Mouse (Mus musculus): ENCODE data around the gene Trf. TPM values are rescaled to one million over a fixed set of nuclear protein-coding genes. Genes with fewer than 3 reads are reported as not detected.

The Trf gene
- polyA plus RNA-seq, 1 experiment from 2014 or later, result 188 TPM

GRCm38 (mm10) chr9:103212654-103213420 is 17.4 kb downstream of the Trf start:
- Histone ChIP-seq H3K4me1 (replicated peaks) (no peaks in the 10 kb centered on the region), H3K27ac (no peak overlapping the region), H3K4me3 (replicated peaks) (no peak overlapping the region), H3K27me3 (replicated peaks) (no peaks in the 10 kb centered on the region), H3K9ac (no peak overlapping the region), H3K36me3 (0 out of 2 replicates have a peak, but pooled peaks cover 2% of the 10 kb centered on the region), H3K4me2 (replicated peaks) (peak overlapping the region; percentile 17; the same call in 1 of the 2 replicates), H3K9me3 (no peaks in the 10 kb centered on the region)
- no peak for ATAC-seq
- WGBS, result 77% methylated on average over 28 of the region's 28 CpGs

GRCm38 (mm10) chr9:103208802-103209423 is 21.3 kb downstream of the Trf start:
- Histone ChIP-seq H3K4me1 (replicated peaks) (no peaks in the 10 kb centered on the region), H3K9ac (no peak overlapping the region), H3K27me3 (replicated peaks) (no peaks in the 10 kb centered on the region), H3K4me2 (replicated peaks) (no peak overlapping the region), H3K36me3 (no peaks in the 10 kb centered on the region), H3K9me3 (no peaks in the 10 kb centered on the region), H3K4me3 (replicated peaks) (no peak overlapping the region), H3K27ac (no peak overlapping the region)
- WGBS, result 62% methylated on average over 6 of the region's 6 CpGs
- ATAC-seq, result no peak

GRCm38 (mm10) chr9:103207846-103208245 is 22.4 kb downstream of the Trf start:
- Histone ChIP-seq H3K9me3 (no peaks in the 10 kb centered on the region), H3K4me3 (replicated peaks) (no peak overlapping the region; the same call in 1 of the 2 replicates), H3K36me3 (no peaks in the 10 kb centered on the region), H3K9ac (no peak overlapping the region), H3K4me2 (replicated peaks) (peak overlapping the region; percentile 59), H3K27me3 (replicated peaks) (no peaks in the 10 kb centered on the region), H3K27ac (no peak overlapping the region), H3K4me1 (replicated peaks) (no peaks in the 10 kb centered on the region)
- 11% methylated on average over 16 of the region's 16 CpGs for WGBS
- ATAC-seq, result peak; percentile 89

- WGBS, result 86% methylated on average over 5 of the region's 5 CpGs
- Histone ChIP-seq H3K4me2 (replicated peaks) (no peak overlapping the region), H3K36me3 (no peaks in the 10 kb centered on the region), H3K9me3 (no peaks in the 10 kb centered on the region), H3K27ac (no peak overlapping the region), H3K4me3 (replicated peaks) (no peak overlapping the region), H3K27me3 (replicated peaks) (no peaks in the 10 kb centered on the region), H3K9ac (no peak overlapping the region), H3K4me1 (replicated peaks) (peaks cover 3% of the 10 kb centered on the region; the same call in 1 of the 2 replicates)
- no peak for ATAC-seq
Observed at GRCm38 (mm10) chr9:103205786-103206185, 24.5 kb downstream of the Trf start.

GRCm38 (mm10) chr9:103201561-103202260 is 28.5 kb downstream of the Trf start, which contains the start of gene Srprb:
TSS of gene Srprb (minus strand) at chr9:103202137.
- Histone ChIP-seq H3K9me3 (no peaks in the 10 kb centered on the region), H3K27me3 (replicated peaks) (no peaks in the 10 kb centered on the region), H3K27ac (peak within 1 kb of the TSS; percentile 73), H3K4me2 (replicated peaks) (peak within 1 kb of the TSS; percentile 49), H3K4me1 (replicated peaks) (peaks cover 6% of the 10 kb centered on the region; the same call in 1 of the 2 replicates), H3K4me3 (replicated peaks) (peak within 1 kb of the TSS; percentile 82), H3K9ac (peak within 1 kb of the TSS; percentile 88), H3K36me3 (peaks cover 6% of the 10 kb centered on the region; the same call in 1 of the 2 replicates)
- under 1% methylated on average over 45 of the region's 45 CpGs for WGBS
- peak; percentile 99 for ATAC-seq

GRCm38 (mm10) chr9:103188416-103188815 is 41.8 kb downstream of the Trf start:
- H3K4me1 ChIP-seq (replicated peaks), result no peaks in the 10 kb centered on the region
- ATAC-seq, result no peak
- H3K36me3 ChIP-seq, result peaks cover 32% of the 10 kb centered on the region
- no peaks in the 10 kb centered on the region for H3K9me3 ChIP-seq
- H3K9ac ChIP-seq, result no peak overlapping the region
- no peaks in the 10 kb centered on the region for H3K27me3 ChIP-seq (replicated peaks)
- H3K4me3 ChIP-seq (replicated peaks), result no peak overlapping the region
- H3K27ac ChIP-seq, result no peak overlapping the region
- 93% methylated on average over 4 of the region's 4 CpGs for WGBS
- no peak overlapping the region for H3K4me2 ChIP-seq (replicated peaks)

- Histone ChIP-seq H3K36me3 (peaks cover 21% of the 10 kb centered on the region), H3K4me3 (replicated peaks) (no peak overlapping the region), H3K9me3 (no peaks in the 10 kb centered on the region), H3K27ac (no peak overlapping the region), H3K4me2 (replicated peaks) (no peak overlapping the region), H3K4me1 (replicated peaks) (no peaks in the 10 kb centered on the region), H3K9ac (no peak overlapping the region), H3K27me3 (replicated peaks) (no peaks in the 10 kb centered on the region)
- ATAC-seq, result no peak
- WGBS, result 63% methylated on average over 9 of the region's 9 CpGs
Observed at GRCm38 (mm10) chr9:103186747-103187146, 43.5 kb downstream of the Trf start.

GRCm38 (mm10) chr9:103185946-103186345 is 44.3 kb downstream of the Trf start:
- WGBS, result 88% methylated on average over 8 of the region's 8 CpGs
- no peak overlapping the region for H3K4me2 ChIP-seq (replicated peaks)
- H3K36me3 ChIP-seq, result peaks cover 21% of the 10 kb centered on the region
- H3K9ac ChIP-seq, result no peak overlapping the region
- no peak overlapping the region for H3K27ac ChIP-seq
- peaks cover 2% of the 10 kb centered on the region; the same call in 1 of the 2 replicates for H3K4me1 ChIP-seq (replicated peaks)
- H3K4me3 ChIP-seq (replicated peaks), result no peak overlapping the region
- ATAC-seq, result no peak
- H3K27me3 ChIP-seq (replicated peaks), result no peaks in the 10 kb centered on the region
- H3K9me3 ChIP-seq, result no peaks in the 10 kb centered on the region

GRCm38 (mm10) chr9:103184855-103185254 is 45.4 kb downstream of the Trf start:
- no peak for ATAC-seq
- WGBS, result 60% methylated on average over 4 of the region's 4 CpGs
- H3K4me2 ChIP-seq (replicated peaks), result no peak overlapping the region

GRCm38 (mm10) chr9:103181886-103182285 is 48.4 kb downstream of the Trf start:
- Histone ChIP-seq H3K4me1 (replicated peaks) (peaks cover 12% of the 10 kb centered on the region), H3K4me3 (replicated peaks) (no peak overlapping the region), H3K27me3 (replicated peaks) (no peaks in the 10 kb centered on the region), H3K9me3 (no peaks in the 10 kb centered on the region), H3K27ac (no peak overlapping the region), H3K9ac (no peak overlapping the region), H3K4me2 (replicated peaks) (no peak overlapping the region), H3K36me3 (no peaks in the 10 kb centered on the region)
- WGBS, result 87% methylated on average over 8 of the region's 8 CpGs
- no peak for ATAC-seq

More at GRCm38 (mm10) chr9:103184855-103185254, 45.4 kb downstream of the Trf start:
- Histone ChIP-seq H3K27me3 (replicated peaks) (no peaks in the 10 kb centered on the region), H3K36me3 (peaks cover 14% of the 10 kb centered on the region; the same call in 1 of the 2 replicates), H3K9ac (no peak overlapping the region), H3K27ac (no peak overlapping the region), H3K4me1 (replicated peaks) (peaks cover 12% of the 10 kb centered on the region), H3K9me3 (no peaks in the 10 kb centered on the region), H3K4me3 (replicated peaks) (no peak overlapping the region)

- Histone ChIP-seq H3K9ac (peak overlapping the region; percentile 57), H3K27ac (peak overlapping the region; percentile 76)
Observed at GRCm38 (mm10) chr9:103180807-103181565, 49.3 kb downstream of the Trf start.

More at GRCm38 (mm10) chr9:103180807-103181565, 49.3 kb downstream of the Trf start:
- no peaks in the 10 kb centered on the region for H3K36me3 ChIP-seq
- peaks cover 12% of the 10 kb centered on the region for H3K4me1 ChIP-seq (replicated peaks)
- H3K9me3 ChIP-seq, result no peaks in the 10 kb centered on the region
- peak overlapping the region; percentile 81 for H3K4me2 ChIP-seq (replicated peaks)
- peak; percentile 94 for ATAC-seq
- no peaks in the 10 kb centered on the region for H3K27me3 ChIP-seq (replicated peaks)
- H3K4me3 ChIP-seq (replicated peaks), result peak overlapping the region; percentile 44
- WGBS, result 1% methylated on average over 20 of the region's 20 CpGs
